Mouse (Mus musculus) kidney, adult 10 weeks (tissue): ENCODE data around the gene Dnm2. TPM values are rescaled to one million over a fixed set of nuclear protein-coding genes. Genes with fewer than 3 reads are reported as not detected.

Source experiments
- polyA plus RNA-seq: library from polyadenylated mRNA; stranded (reverse); fragments of 350-450 nt; fragmentation: Illumina TruSeq; extraction: RNeasy Lipid Tissue Mini Kit (QIAGEN cat#74804); gene quantifications from one replicate; pipeline ENCODE4 v1.2.3, GENCODE M21; 2014; ENCODE audit warnings: low read depth, low replicate concordance

The Dnm2 gene
- polyA plus RNA-seq, result 17.1 TPM

DNA sequence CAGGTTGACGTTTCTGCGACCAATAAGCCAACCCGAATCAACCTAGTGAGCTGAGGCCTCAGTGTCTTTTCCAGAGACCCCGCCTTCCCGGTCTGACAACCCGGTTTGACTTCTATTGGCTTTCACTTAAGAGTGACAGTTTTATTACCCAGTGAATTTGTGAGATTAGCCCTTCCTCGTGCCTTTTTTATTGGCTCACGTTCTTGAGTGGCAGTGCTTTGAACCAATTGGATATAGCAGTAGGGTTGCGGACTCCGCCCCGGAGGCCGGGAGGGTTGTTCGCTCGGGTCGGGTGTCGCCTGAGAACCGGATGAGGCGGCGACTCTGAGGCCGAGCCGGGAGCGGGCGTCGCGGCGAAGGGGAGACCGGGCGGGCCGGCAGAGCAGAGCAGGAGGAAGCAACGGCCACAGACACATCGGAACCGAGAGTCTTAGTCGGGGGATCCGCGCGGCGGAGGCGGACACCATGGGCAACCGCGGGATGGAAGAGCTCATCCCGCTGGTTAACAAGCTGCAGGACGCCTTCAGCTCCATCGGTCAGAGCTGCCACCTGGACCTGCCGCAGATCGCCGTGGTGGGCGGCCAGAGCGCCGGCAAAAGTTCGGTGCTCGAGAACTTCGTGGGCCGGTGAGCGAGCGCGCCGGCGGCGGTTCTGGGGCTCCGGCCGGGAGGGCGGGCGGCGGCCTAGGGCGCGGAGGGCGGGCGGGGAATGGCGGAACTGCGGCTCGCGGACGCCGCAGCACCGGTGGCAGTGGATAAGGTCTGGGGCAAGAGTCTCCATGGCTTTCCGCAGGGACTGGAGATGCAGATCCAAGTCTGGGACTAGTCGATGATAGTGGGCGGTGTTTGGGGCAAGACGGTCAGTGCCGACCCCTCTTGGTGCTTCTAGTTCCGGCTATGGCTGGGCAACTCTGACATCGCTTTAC lies at the start of gene Dnm2:
Gene Dnm2 (plus strand): TSS at position 278 of the 925 bp plus-strand sequence.

DNA sequence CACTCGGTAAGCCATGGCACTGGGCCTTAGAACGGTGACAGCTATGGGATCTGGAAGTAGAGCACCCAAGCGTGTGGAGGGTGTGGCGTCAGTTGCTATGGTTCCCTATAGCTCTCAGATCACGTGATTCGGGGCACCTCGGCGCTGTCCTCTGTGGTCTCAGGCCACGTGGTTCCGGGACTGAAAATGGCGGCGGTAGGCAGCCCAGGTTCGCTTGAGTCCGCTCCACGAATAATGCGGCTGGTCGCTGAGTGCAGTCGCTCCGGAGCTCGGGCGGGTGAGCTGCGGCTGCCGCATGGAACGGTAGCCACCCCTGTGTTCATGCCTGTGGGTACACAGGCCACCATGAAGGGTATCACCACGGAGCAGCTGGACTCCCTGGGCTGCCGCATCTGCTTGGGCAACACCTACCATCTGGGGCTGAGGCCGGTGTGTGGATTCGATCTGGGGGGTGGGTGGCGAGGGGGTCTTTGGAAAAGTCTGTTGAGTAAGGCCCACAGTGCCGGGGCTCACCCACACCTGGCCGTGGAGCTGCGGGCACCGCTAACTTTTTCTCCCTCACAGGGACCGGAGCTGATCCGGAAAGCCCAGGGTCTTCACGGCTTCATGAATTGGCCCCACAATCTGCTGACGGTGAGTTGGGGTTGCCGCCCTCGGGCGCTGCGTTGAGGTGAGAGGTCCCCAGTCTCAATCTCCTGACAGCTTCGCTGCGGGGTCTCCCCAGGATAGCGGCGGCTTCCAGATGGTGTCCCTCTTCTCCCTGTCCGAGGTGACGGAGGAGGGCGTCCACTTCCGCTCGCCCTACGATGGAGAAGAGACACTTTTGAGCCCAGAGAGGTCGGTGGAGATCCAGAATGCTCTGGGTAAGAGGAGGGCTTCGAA lies 12.8 kb upstream of the Dnm2 start, which contains the start of gene Qtrt1:
Gene Qtrt1 (plus strand): TSS at position 169 of the 882 bp plus-strand sequence.

DNA sequence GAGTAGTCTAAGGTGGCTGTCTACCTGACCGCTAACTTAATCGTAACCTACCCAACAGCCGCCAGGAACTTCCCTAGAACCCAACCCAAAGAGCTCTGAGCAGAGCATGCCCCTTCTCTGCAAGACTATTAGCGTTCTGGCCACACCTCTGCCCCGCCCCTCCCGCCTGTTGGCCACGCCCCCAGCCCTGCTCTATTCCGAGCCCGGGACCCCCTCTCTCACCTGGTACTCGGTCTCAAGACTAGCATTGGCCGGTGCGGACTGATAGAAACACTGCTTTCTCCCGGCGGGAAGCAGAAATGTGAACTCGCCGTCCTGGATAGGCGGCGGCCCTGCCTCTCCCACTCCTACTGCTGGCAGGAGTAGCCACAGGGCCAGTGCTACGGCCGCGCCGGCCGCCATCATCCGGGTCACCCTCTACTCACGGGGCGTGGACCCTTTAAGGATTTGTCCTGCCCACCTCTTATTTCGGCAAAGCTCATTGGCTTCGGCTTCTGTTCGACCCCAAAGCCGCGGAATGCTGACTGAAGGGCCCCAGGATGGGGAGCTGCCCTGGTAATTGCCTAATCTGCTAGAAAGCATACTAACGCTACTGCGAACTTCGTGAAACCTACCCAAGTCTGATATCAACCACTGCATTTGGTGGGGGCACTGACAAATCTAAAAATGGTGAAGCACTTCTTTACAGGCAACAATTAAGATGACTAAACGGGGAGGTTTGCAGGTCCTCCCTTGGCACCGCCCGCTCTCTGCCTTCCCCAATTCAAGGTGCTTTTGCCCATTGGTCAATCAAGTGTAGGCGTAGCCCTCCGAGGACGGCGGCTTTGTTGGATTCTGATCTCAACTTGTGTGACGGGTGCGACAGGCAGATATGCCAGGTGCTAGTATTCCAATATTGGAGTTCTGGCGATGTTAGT lies 85.3 kb downstream of the Dnm2 start, which contains the start of gene Tmed1:
Gene Tmed1 (minus strand): TSS at position 481 of the 917 bp plus-strand sequence.

DNA sequence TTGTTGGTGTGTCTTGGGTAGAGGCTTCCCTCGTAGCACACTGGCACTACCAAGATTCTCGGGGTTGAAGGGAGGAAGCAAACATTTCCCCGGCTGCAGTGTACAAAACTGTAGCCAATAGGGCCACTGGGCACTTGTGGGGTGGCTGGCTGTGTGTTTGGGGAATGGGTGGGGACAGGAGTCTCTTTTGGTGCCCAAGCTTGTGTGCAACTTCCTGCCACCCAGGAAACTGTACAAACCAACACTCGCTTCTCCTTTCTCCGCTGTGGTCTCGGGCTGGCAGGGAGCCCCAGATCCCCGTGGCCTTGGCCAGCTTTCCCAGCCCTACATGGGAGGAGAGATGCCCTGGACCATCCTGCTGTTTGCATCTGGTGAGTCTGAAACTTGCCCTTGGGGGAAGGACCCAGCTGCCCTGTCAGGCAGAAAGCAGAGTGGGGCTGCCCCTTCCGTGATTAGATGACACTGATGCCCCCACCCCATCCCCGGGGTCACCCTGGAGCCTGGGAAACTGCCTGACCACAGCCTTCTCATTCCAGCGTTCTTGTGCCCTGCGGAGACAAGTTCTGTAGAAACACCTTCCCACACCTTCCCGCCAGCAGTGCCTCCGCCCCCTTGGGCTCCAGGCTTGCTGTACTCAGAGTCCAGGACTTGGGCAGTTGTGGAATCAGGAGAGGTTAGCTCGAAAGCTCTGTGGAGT lies 101.4 kb downstream of the Dnm2 start, which contains the start of gene AB124611:
Gene AB124611 (plus strand): TSS at position 240 of the 697 bp plus-strand sequence.

DNA sequence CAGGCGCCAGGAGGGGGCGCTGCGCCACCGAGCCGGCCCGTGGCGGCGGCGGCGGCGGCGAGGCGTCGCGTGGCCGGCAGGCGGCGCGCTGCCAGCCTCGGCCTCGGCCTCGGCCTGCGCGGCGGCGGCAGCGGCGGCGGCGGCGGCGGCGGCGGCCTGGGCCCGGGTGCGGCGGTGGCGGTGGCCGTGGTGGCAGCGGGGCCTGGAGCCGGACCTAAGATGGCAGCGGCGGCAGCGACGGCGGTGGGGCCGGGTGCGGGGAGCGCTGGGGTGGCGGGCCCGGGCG lies 122.0 kb downstream of the Dnm2 start, which contains the start of gene Carm1:
Gene Carm1 (plus strand): TSS at position 106 of the 286 bp plus-strand sequence.

Other genes starting within 250 kb of the Dnm2 start
- gene Keap1, start 185.5 kb upstream of the Dnm2 start, polyA plus RNA-seq, result 7.0 TPM
- not detected for gene S1pr5, start 176.5 kb upstream of the Dnm2 start, polyA plus RNA-seq
- 1.3 TPM for gene Atg4d, start 159.6 kb upstream of the Dnm2 start, polyA plus RNA-seq
- gene Kri1, start 136.9 kb upstream of the Dnm2 start, polyA plus RNA-seq, result 3.3 TPM
- gene Cdkn2d, start 133.5 kb upstream of the Dnm2 start, polyA plus RNA-seq, result 3.2 TPM
- gene Ap1m2, start 112.6 kb upstream of the Dnm2 start, polyA plus RNA-seq, result 3.4 TPM
- 13.9 TPM for gene Slc44a2, start 104.2 kb upstream of the Dnm2 start, polyA plus RNA-seq
- gene Ilf3, start 57.0 kb upstream of the Dnm2 start, polyA plus RNA-seq, result 12.2 TPM
- gene Qtrt1, start 13.1 kb upstream of the Dnm2 start, polyA plus RNA-seq, result not detected
- 2.7 TPM for gene Tmed1, start 85.3 kb downstream of the Dnm2 start, polyA plus RNA-seq
- not detected for gene AB124611, start 101.3 kb downstream of the Dnm2 start, polyA plus RNA-seq
- gene Carm1, start 122.0 kb downstream of the Dnm2 start, polyA plus RNA-seq, result 2.7 TPM
- 55.9 TPM for gene Timm29, start 167.8 kb downstream of the Dnm2 start, polyA plus RNA-seq
- 6.8 TPM for gene Yipf2, start 167.9 kb downstream of the Dnm2 start, polyA plus RNA-seq
- gene Smarca4, start 191.3 kb downstream of the Dnm2 start, polyA plus RNA-seq, result 3.3 TPM